Mouse (Mus musculus) right cerebral cortex, postnatal 10 days (tissue): ENCODE data around the gene Xxylt1.

ENCODE experiments used
- DNase-seq, 2 experiments: peaks; one replicate each; pipeline ENCODE4 v3.0.0; 2021; ENCODE audit warnings: low spot score in 2 of 2

Xxylt1 gene

DNA sequence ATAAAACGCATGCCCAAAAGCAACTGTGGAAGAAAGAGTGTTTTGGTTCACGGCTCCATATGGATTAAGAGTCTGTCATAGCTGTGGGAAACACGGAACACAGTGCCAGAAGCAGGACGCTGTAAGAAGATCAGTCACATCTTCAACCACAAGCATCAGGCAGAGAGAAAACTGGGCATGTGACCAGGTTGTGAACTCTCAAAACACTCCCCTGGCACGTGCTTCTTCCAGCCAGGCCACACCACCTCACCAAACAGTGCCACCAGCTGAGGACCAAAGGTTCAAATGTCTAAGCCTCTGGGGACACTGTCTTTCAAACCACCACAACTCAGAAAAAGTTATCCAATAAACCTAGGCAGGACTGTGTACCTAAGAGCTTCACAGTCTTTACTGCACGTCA, 93.0 kb downstream of the Xxylt1 start:
- DNase-seq: no peak

DNA sequence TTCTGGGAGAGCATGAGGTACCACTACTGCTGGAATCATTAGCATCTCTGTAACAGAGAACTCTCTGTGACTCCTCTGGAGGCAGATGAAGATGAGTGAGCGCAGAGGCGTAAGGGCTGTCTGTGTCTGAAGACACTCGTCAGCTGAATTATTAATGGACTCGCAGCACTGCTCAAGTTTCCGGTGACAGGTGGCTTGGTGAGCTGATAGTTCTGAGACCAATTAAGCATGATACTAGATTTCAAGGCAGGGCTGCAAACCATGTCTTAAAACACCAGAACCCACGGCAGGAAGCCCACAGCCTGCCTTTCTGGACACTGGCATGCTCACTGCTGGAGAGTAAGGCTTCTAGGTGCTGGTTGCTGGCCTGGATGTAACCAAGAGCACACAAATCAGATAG, 93.5 kb downstream of the Xxylt1 start:
- DNase-seq: no peak

DNA sequence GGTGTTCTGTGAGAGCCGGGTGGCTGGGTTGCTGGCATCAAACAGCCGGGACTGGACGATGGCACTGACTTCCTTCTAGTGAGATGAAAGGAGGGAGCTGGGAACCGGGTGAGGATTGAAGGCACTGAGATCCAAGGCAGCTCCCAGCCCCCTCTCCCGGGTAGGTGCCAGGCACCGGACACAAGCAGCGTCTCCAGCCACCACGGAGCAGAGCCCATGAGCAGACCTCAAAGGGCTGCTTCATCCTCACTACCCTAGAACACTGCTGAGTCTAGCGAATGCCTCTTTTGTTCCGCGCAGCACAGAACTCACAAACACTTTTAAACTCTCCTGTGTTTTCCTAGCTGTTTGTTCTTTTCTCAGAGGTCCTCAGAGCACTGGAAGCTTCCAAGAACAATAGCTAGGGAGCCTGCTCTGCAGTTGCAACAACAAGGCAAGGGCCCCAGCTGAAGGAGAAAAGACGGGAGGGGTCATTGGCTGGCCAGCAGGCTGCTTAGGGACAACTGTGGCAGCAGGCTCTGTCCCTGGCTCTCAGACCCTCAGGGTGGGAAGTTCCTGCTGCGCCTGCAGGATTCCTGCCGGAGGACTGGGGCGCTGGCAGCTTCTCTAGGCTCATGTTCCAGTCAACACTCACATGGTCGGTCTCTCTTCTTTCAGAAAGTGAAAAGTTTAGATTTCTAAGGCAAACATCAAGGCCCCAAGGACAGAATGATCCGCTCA, 96.2 kb downstream of the Xxylt1 start:
- peak; percentile 47 to 53 for DNase-seq

DNA sequence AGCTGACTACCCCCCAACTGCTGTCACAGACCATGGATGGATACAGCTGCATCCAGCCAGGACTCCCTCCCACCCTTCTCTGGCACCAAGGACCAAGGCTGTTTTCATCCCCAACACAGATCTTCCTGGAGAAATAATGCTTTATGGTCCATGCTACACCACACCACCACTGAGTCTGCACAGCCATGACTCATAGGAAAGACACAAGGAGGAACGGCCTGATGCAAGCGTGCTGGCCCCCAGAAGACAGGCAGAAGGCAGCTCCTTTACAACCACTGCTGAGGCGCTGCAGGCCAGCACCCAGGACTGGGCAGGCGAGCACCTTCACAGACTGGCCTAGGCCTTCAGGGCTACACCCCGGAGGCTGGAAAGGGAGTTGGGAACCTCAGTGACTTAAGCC, 97.1 kb downstream of the Xxylt1 start:
- no peak for DNase-seq

DNA sequence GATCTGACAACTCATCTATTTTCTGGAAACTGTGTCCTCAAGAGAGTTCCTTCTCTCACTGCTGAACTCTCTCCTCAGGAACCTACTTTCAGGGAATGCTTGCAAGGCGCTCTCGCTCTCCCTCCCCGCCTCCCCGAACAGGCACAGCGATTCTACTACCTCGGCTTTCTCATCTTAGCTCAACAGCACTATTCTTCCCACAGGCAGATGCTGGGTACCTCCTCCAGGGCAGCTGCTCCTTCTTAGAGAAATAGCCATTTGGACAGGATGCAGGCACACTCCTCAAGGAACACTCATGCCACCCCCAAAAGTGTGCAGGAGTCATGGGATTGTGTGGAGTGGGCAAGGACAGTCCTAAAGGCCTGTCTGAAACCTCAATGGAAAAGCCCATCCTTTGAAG, 97.5 kb downstream of the Xxylt1 start:
- DNase-seq: no peak

DNA sequence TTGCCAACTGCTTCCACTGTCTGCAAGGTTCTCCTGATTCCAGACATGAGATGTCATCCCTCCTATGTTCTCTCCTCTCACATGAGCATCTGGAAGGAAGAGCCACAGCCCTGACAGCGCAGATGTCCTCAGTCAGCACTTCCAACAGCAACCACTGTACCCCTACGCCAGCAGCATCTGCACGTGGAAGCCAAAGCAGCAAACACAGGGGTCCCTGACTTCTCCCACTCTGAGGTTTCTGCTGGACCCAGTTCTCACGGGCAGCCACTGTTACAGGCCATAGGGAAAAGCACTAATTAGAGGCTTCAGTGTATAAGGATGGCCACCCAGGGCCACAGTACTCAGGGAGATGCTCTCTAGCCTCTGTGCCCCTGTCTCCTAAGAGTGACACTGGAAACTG, 98.0 kb downstream of the Xxylt1 start:
- DNase-seq: peak in 1 of 2 experiments; percentile 34

DNA sequence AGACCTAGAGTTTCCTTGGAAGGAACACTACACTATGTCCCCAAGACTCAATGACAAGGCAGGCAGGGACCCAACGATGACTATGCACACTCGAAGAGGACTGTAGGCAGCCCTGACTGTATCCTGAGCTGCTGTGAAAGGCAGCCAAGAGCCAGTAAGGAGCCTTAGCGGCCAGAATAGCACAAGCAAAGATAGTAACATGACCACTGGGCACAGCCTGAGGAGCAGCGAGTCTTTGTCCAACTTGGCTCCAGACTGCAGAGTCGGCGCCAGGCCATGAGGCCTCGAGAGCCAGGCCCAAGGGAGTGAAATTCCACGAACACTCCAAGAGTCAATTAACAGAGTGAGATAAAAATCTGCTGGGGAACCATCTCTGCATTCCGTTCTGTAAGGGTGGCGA, 99.9 kb downstream of the Xxylt1 start:
- DNase-seq: peak; percentile 69 to 71

DNA sequence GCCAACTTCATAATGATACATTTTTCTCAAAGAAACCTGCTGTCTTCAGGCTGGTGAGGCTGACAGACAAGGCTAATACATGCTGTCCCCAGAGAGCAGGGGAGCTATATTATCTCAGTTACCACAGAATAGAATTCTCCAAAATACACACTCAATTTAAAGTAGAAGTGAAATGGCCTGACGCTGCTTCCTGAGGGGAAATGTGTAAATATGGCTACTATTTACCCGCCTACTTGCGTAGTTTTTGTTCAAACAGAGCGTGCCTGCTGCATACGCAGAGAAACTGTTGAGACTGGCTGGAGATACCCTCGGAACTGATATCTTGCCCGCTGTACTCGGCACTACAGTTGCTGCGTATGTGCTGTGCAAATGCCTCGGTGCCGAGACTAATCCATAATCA, 101.3 kb downstream of the Xxylt1 start:
- no peak for DNase-seq

DNA sequence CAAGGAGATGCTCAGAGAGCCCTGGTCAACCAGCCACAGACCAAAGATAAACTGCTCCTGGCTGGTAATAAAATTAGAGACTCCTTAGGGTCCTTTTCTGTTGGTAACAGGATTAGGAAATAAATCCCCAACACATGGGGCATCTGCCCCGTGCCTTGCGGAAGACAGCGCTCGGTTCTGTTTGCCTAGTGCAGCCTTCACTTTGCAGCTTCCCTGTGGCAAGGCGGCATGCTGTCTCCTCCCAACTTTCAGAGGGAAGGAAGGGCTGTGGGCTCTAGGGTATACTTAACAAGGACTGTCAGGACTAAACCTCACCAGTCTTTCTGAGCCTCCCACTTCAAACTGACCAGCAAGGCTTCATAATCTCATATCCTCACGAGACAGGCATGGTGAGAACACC, 103.5 kb downstream of the Xxylt1 start:
- DNase-seq: no peak

DNA sequence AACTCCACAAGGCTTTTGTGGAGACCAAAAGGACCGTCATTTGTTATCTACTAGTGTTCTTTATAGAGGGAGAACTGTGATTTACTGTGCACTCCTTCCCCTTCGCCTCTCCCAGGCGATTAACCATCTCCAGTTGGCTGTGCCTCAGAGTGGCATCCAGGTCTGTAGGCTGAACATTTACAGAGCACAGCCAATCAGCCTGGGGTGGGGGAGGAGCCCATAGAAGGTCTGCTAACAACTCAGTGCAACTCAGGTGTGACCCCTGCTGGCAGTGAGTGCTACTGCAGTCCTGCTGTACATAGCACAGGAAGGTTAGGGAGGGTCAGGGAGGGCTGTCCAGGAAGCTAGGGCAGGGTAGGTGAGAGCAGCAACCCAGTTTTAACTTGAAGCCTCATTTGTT, 104.0 kb downstream of the Xxylt1 start:
- DNase-seq: peak; percentile 95

DNA sequence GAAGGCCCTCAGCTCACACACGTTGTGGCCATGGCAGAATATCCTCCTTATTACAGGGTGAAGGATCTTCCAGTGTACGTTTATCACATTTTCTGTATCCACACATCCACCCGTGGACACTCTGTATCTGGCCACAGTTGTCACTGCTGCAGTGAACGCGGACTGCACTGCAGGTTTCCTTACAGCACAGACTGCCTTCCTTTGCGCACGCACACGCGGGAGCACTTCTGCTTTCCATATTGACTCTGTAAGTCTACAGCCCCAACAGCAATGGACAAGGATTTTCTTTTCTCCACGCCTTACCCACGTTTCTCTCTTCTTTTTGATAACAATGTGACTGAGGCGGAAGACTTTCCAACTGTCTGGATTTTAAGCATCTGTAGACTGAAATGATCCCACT, 106.7 kb downstream of the Xxylt1 start:
- DNase-seq: no peak

DNA sequence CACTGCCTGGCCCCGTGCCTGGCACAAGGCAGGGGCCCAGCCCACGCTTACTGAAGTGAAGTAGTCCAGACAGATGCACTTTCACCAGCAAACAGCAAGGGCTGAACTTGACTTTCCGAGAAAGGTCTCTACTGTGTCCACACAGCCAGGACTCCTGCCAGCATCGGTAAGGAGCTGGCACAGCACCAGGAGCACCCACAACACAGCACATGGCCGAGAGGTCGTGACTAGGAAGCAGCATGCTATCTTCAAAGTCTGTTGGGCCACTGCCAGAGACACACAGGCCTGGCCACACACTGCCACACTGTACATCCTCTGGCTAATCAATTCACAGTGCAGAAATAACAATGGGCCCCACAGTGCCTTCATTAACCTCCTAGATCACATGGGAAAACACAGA, 107.8 kb downstream of the Xxylt1 start:
- DNase-seq: peak; percentile 61 to 69

DNA sequence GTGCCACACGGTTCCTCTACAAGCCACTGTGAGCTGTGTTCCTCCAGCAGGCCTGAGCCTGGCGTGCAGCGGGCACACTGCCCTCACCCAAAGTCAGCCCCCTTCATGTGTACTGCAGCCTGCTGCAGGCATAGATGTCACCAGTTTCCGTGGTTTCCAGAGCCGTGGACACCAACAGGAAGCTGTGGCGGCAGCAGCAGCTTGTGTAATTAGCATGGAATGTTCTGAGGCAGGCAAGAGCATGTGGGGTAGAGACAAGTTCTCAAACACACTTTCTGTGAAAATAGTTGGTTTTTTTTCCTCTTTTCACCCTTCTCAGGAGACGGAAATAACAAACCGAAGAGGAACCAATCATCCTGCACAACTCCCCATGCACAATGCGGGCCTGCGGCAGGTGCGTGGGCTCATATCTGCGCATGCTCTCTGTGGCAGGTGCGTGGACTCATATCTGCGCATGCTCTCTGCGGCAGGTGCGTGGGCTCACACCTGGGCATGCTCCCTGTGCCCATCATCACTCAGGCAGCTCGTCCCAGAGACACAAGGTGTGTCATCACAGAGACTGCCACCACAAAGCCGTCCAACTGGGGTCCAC, 109.2 kb downstream of the Xxylt1 start:
- no peak for DNase-seq

DNA sequence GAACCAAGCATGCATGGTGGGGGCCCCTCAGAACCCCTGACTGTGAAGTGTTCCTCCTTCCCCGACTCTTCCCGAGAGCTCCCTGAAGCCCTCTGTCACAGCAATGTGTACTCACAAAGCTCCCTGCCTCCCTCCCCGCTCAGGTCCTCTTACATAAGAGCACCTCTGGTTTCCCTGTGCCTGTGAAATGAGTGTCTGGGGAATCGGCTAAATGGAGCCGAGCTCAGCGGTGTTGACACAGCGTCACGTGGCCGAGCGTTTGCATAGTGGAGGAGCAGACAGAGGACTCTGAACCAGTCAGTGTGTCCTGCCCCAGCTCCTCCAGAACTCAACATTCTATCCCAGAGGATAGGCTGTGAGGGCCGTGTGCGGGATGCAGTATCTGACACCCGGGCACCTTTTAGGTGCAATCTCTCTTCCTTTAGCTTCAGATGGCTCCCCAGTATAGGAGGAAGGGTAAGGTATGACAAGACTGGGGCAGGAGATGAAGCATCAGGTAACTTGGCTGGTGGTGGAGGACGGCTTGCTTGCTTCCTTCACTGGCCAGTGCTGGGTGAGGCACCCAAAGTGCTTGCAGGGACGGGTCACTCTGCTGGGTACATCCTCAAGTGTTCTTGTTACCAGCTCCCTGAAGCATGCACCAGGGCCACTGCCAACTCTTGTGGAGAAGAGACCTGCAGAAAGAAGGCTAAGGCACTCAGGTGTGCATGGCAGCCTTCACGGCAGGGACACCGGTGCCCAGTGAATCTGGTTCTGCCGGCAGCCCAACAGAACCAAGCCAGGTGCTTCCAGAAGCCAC, 111.8 kb downstream of the Xxylt1 start:
- no peak for DNase-seq

DNA sequence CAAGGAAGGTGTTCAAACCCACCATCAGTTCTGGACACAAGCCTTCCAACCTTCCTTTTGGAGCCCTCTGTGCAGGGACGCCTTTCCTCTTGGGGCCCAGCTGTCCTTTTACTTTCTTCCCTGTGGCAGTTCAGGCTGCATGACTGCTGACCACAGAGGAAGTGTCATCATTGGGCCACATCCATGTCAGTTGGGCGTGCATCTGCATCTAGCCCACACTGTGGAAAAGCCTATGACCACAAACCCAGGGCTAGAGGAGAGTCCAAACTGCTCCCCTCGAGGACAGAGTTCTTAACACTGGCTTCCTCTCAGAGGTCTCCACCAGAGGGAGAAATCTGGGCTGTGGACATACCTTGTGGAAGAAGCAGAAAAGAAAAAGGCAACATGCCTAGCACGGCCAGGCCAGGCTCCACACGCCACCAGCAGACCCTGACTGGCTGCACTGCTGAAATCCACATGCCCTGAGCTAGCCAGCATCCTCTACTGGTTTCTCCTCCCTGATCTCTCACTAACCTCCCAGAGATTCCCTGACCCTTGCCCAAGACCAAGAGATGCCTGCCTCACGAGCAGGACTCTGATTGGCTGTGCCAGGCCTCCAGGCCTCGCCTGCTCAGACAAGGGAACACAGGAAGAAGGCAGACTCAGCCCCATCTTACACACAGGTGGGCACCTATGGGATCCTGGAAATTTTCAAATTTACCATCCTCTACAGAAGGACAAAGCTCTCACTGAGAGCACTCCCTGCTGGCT, 112.7 kb downstream of the Xxylt1 start:
- DNase-seq: no peak

DNA sequence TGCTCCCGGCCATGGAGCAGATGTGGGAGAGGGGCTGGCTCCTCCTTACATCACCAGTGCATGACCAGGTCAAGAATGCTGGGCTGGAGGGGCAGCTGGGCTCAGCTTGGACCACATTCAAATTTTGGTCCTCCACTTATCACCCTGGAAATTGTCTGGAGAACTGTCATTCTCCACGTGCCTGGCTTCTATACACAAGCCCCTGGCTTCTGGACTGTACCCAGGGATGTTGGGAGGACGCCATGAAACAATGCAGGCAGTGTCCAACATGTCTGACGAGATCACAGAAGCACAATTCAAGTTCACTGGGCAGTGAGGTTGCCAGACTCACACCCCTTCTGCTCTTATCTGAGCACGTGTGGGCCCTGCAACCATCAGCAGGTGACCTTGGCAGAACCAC, 114.5 kb downstream of the Xxylt1 start:
- peak; percentile 51 to 55 for DNase-seq

DNA sequence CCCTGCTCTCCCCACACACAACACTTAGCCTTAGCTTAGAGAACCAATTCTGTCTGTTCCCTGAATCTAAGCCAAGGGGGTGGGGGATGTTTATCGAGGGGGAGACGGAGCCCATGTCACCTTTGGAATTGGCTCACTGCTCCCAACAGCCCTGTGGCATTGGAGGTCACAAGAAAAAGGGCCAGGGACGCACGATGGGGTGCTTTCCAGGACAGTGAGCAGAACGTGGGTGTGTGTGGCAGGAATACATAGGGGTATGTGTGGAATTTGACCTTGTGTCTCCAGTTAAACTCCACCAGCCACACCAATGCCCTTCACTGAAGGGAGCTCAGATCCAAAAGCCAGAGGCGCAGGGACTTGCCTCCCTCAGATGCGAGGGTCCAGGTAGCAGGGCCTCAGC, 116.3 kb downstream of the Xxylt1 start:
- no peak for DNase-seq

DNA sequence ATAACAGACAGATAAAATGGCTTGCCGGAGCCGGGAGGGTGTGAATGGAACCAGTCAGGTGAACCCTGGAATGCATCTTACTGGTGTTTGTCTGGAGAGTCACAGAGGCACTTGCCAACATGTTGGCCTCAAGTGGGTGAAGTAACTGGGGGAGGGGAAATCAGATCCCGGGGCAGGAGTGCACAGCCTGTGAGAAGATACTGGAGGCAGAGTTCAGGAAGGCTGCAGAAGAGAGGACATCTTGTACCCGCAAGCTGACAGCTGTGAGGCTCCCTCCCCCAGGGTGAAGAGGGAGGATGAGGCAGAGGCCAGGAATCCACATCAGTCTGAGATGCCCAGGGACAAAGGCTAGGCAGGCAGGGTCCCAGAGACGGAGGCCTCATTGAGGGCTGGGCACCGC, 116.8 kb downstream of the Xxylt1 start:
- DNase-seq: no peak

DNA sequence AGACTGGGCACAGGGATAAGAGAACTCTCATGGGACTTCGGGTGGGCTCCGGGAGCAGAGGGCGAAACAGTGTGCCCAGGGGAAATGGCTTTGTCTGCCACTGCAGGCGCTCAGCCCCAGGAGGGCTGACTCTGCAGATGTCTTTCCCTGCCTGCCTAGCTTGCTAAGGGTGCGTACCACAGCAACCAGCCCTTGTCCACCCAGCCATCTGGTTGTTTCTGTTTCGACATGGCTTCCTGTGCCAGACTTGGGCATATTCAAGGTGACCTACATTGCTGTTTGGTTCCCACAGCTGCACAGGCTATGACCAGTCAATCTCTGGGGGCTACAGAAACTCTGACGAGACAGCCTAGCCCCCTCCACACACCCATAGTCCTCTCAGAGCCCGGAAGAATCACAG, 118.7 kb downstream of the Xxylt1 start:
- no peak for DNase-seq

DNA sequence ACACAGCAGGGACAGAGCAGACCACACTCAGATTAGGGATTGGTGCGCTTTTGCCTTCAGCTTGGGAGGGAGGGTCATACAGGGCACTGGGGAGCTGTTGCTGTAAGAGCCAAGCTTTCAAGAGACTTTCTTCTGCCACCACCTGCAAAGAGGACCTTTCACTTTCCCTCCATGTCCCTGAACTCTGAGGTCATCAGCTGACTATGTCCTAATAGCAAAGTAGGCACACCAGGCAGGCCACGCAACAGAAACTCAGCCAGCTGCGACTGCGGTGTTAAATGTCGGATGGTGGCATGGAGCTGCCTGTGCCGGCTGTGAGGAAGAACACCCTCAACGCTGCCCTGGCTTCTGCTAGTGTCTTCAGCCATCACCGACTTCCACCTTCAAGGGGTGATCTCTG, 120.1 kb downstream of the Xxylt1 start:
- no peak for DNase-seq

DNA sequence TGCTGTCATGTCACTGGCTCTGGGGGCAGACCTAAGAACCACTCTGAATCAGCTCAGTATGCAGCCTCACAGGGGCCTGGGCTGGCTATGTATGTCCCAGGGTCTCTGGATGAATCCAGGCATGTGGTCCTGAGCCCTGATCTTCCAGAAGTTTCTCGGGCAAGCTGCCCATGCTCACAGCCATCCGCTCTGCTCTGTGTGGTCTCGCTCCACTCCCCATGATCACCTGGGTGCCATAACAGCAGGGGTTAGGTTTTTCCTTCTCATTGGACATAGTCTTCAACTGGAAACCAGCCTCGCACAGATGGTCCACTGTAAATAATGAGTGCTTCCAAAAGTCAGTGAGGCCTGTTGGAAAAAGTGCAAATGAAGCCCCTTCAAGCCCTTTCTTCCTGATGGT, 121.0 kb downstream of the Xxylt1 start:
- DNase-seq: no peak

DNA sequence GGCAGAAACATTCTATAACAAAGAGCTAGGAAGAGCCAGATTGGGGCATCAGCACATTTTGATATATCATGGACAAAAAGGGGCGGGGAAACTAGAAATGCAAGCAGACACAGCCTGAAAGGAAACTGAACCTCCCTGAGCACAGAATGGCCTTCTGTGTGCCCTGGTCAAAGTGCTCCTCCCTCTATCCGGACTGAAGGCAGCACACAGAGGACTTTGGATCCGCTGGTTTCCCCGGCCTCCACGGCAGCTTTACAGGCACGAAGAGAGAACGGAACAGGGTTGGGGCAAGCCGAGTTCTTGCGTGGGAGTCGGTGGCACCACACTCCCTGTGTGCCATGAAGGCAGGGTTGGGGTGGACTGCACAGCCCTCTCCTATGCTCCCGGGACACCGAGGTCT, 121.5 kb downstream of the Xxylt1 start:
- no peak for DNase-seq
